Mouse (Mus musculus) kidney, embryonic 14.5 days (tissue): ENCODE results near the gene Eif3b. TPM values are rescaled to one million over a fixed set of nuclear protein-coding genes. Genes with fewer than 3 reads are reported as not detected.

Experiments
- ATAC-seq: fragments of 200-750 bp; cut with Nextera tagmentation; 2 replicates; pipeline ENCODE4 v1.8.0; 2017; ENCODE audit warnings: moderate number of reproducible peaks, mild to moderate bottlenecking, moderate TSS enrichment, moderate library complexity; ENCODE audit not compliant: low FRiP score, low TSS enrichment
- H3K27ac ChIP-seq: fragments of 300-500 bp; sonication (generic); 2 replicates; pipeline ENCODE4 v1.5.1; 2014; ENCODE audit warnings: low read depth, mild to moderate bottlenecking, low read length, moderate library complexity, mixed read lengths
- H3K27me3 ChIP-seq: fragments of 300-500 bp; sonication (generic); 2 replicates; pipeline ENCODE4 v1.6.1; 2014; ENCODE audit warnings: mild to moderate bottlenecking, low read length; ENCODE audit not compliant: control insufficient read depth, insufficient read depth
- H3K36me3 ChIP-seq: fragments of 300-500 bp; sonication (generic); 2 replicates; pipeline ENCODE4 v1.6.1; 2014; ENCODE audit warnings: low read length, mixed read lengths; ENCODE audit not compliant: control insufficient read depth, insufficient read depth
- H3K4me1 ChIP-seq: fragments of 300-500 bp; sonication (generic); 2 replicates; pipeline ENCODE4 v1.6.1; 2014; ENCODE audit warnings: low read length, mixed read lengths; ENCODE audit not compliant: control insufficient read depth, insufficient read depth
- H3K4me2 ChIP-seq: fragments of 300-500 bp; sonication (generic); replicated peaks from 2 replicates; pipeline ENCODE4 v1.6.1; 2014; ENCODE audit warnings: low read depth, mild to moderate bottlenecking, low read length
- H3K4me3 ChIP-seq: fragments of 300-500 bp; sonication (generic); 2 replicates; pipeline ENCODE4 v1.5.1; 2014; ENCODE audit warnings: mild to moderate bottlenecking, low read length
- H3K9ac ChIP-seq: fragments of 300-500 bp; sonication (generic); 2 replicates; pipeline ENCODE4 v1.6.1; 2014; ENCODE audit warnings: low read depth, mild to moderate bottlenecking, low read length, moderate library complexity
- H3K9me3 ChIP-seq: fragments of 300-500 bp; sonication (generic); 2 replicates; pipeline ENCODE4 v1.6.1; 2016; ENCODE audit warnings: low read length; ENCODE audit not compliant: control insufficient read depth
- WGBS: fragments of 180-500 bp; shearing (Covaris S2); extraction: QIAGEN DNeasy Blood & Tissue Kit; methylation state at CpG from one replicate; pipeline ENCODE4 v1.1.7; 2014; 5-methylcytosine and 5-hydroxymethylcytosine counted together
- polyA plus RNA-seq: library from polyadenylated mRNA; unstranded; fragments of >200 nt; fragmentation: Nextera tagmentation; extraction: Ambion mirVana; gene quantifications from 2 replicates; pipeline ENCODE4 v1.2.1, GENCODE M21; 2014

Eif3b gene
- polyA plus RNA-seq, 1 experiment from 2014 or later, result 188 TPM

DNA sequence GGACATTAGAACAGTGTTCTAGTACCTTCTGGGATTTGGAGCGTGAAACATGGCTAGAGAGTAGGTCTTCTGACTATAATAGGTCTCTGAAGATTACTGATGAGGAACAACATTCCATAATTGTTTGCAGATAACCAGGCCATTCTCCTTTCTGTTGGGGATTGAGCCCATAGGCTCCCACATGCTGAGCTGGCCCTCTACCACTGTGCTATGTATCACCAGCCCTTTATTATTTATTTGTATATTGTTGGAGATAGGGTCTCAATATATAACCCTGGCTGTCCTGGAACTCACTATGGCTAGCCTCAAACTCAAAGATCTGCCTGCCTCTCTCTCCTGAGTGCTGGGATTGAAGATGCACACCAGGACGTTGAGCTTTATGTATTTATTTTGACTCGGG lies 29.5 kb upstream of the Eif3b start:
- no peaks in the 10 kb centered on the region for H3K27me3 ChIP-seq
- H3K4me3 ChIP-seq, result peak overlapping the region; percentile 77
- 54% methylated on average over 3 of the region's 3 CpGs for WGBS
- H3K36me3 ChIP-seq, result no peaks in the 10 kb centered on the region
- H3K9me3 ChIP-seq, result no peaks in the 10 kb centered on the region
- H3K4me2 ChIP-seq, result peak overlapping the region; percentile 95
- no peak overlapping the region for H3K27ac ChIP-seq
- peak; percentile 21; the same call in 1 of the 2 replicates for ATAC-seq
- H3K9ac ChIP-seq, result peak overlapping the region; percentile 15; the same call in 1 of the 2 replicates
- peaks cover 23% of the 10 kb centered on the region for H3K4me1 ChIP-seq

DNA sequence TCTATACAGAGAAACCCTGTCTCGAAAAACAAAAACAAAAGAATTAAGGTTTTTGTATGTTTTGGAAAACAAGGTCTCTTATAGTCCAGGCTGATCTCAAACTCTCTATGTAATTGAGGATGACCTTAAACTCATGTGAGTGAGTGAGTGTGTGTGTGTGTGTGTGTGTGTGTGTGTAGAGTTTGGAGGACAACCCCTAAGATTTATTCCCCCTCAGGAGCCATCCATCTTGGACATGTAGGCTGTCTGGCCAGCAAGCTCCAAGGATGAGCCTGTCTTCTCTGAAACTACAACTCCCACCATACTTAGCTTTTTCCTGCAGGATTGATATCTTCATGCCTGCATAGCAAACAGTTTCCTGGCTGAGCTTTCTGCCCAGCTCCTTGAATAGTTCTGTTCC lies 27.7 kb upstream of the Eif3b start:
- Histone ChIP-seq H3K36me3 (no peaks in the 10 kb centered on the region), H3K4me2 (no peak overlapping the region), H3K9ac (no peak overlapping the region), H3K27ac (no peak overlapping the region), H3K4me3 (no peak overlapping the region), H3K4me1 (peaks cover 21% of the 10 kb centered on the region), H3K27me3 (no peaks in the 10 kb centered on the region), H3K9me3 (no peaks in the 10 kb centered on the region)
- 81% methylated on average over 1 of the region's 1 CpGs for WGBS
- no peak for ATAC-seq

DNA sequence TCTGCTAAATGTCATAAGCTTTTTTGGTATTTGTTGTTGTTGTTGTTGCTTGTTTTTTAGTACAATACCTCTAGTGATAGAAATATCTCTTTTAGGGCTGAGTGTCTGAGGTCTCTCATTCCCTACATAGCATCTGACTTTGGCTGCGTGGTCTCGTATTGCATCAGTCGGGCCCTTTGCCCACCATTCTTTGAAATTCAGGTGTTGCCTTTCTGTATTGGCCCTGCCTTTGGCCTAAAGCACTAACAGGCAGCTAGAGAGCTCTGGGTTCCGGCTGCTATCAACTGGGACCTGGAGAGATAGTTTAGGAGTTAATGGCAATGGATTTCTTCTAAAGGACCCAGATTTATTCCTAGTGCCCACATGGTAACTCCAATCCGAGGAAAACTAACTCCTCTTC lies 27.1 kb upstream of the Eif3b start:
- Histone ChIP-seq H3K4me2 (no peak overlapping the region), H3K4me1 (peaks cover 16% of the 10 kb centered on the region), H3K4me3 (no peak overlapping the region), H3K36me3 (no peaks in the 10 kb centered on the region), H3K27me3 (no peaks in the 10 kb centered on the region), H3K9me3 (no peaks in the 10 kb centered on the region), H3K9ac (no peak overlapping the region), H3K27ac (no peak overlapping the region)
- ATAC-seq, result no peak
- WGBS, result 91% methylated on average over 5 of the region's 5 CpGs

DNA sequence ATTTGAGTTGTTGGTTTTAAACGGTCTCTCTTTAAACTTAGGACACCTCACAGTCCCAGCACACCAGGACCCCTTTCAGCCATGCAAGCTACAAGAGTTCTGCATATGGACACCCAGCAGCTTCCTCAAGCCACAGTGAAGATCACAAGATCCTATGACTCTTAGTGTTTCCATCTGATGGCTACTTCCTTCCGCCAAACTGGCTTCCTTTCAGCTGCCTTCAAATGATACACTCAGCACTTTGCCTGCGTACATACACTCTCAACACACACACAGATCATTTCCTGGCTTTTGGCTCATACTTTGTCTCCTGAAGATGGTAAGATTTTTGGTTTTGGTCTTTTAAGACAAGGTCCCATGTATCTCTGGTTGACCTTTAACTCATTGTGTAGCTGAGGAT lies 26.4 kb upstream of the Eif3b start:
- no peak for ATAC-seq
- Histone ChIP-seq H3K9ac (no peak overlapping the region), H3K4me3 (no peak overlapping the region), H3K27me3 (no peaks in the 10 kb centered on the region), H3K27ac (no peak overlapping the region), H3K4me2 (no peak overlapping the region), H3K4me1 (peaks cover 9% of the 10 kb centered on the region; the same call in 1 of the 2 replicates), H3K9me3 (no peaks in the 10 kb centered on the region), H3K36me3 (no peaks in the 10 kb centered on the region)
- 86% methylated on average over 3 of the region's 3 CpGs for WGBS

DNA sequence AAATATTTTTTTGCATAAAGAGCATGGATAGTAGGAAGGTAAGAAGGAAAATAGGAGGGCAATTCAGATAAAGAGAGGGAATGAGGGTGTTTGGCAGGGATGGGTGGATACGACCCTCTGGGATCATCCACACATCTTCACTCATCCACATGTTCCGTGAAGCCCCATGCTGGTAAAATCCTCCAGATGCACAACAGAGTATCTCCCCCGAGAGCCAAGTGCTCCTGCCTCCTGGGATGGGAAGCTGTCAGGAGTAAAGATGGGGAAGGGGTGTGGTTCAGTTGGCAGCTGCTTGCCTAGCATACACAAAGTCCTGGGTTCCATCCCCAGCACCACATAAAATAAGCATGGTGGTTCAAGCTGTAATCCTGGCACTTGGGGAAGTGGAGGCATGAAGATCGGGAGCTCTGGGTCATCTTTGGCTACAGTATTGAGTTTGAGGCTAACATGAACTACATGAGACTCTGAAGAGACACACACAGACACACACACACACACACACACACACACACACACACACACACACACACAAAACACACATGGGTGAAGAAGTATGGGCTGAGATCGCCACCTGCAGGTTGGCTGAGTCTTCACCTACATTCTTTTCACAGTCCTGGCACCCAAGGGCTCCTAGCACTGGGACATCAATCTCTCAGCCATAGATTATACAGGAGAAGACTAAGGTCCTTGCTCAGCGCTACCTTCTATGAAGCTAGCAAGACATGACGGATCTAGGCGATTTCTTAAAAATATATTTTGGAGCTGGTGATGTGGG lies 22.8 kb upstream of the Eif3b start:
- Histone ChIP-seq H3K4me3 (no peak overlapping the region), H3K4me1 (no peaks in the 10 kb centered on the region), H3K9ac (no peak overlapping the region), H3K4me2 (no peak overlapping the region), H3K27ac (no peak overlapping the region), H3K27me3 (no peaks in the 10 kb centered on the region), H3K36me3 (no peaks in the 10 kb centered on the region), H3K9me3 (no peaks in the 10 kb centered on the region)
- ATAC-seq, result no peak
- WGBS, result 72% methylated on average over 8 of the region's 8 CpGs

DNA sequence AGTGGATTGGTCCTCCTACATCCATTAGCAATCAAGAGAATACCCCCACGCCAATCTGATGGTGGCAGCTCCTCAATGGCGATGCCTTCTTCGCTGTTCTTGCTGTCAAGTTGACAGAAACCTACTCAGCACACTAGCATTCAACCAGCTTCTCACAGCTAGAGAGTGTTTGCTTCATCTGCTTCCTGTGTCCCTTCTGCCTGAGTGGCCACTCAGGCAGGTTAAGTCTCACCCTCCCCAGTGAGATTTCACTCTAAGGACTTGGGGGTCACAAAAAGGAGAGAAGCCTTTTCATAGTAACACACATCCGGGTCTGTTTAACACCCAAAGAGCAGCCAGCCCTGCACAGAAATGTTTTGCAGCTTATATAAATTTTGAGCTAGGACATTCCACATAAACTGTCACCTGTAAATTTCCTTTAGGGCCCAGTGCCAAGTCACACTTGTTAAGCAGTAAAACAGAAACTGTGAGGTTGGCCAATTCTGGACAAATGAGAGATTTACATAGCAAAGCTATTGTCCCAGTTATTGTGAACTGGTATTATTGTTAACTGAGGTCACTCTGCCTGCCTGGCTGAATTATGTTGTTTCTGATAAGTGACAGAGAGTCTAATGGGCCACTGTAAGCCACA lies 16.4 kb upstream of the Eif3b start:
- H3K27me3 ChIP-seq, result no peaks in the 10 kb centered on the region

DNA sequence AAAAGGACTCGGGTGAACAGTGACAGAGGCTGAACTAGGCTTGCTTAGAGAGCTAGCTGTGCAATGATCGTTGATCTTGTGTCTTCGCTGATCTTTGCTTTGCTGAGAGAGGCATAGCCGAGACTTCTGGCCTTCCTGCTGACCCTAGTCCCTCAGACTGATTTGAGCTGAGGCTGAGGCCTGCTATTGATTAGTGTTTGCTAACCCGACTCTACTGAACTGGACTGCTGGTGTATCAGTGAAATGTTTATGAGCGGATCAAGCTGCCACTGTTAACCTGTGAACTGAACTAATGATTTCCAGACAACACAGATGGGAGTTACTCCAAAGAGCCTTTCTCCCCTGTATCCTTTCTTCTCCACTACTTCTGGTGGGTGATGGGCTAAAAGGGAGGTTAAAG lies 14.0 kb upstream of the Eif3b start:
- WGBS, result 78% methylated on average over 6 of the region's 6 CpGs
- no peaks in the 10 kb centered on the region for H3K9me3 ChIP-seq
- H3K27me3 ChIP-seq, result no peaks in the 10 kb centered on the region
- H3K36me3 ChIP-seq, result no peaks in the 10 kb centered on the region
- no peak overlapping the region for H3K4me2 ChIP-seq
- H3K4me1 ChIP-seq, result 0 out of 2 replicates have a peak, but pooled peaks cover 4% of the 10 kb centered on the region
- no peak overlapping the region for H3K27ac ChIP-seq
- no peak overlapping the region for H3K4me3 ChIP-seq
- ATAC-seq, result no peak
- no peak overlapping the region for H3K9ac ChIP-seq

More for the DNA sequence above, 16.4 kb upstream of the Eif3b start:
- no peak for ATAC-seq
- Histone ChIP-seq H3K4me2 (no peak overlapping the region), H3K9me3 (no peaks in the 10 kb centered on the region), H3K36me3 (no peaks in the 10 kb centered on the region), H3K4me1 (0 out of 2 replicates have a peak, but pooled peaks cover 4% of the 10 kb centered on the region), H3K4me3 (no peak overlapping the region), H3K9ac (no peak overlapping the region), H3K27ac (no peak overlapping the region)
- 70% methylated on average over 4 of the region's 4 CpGs for WGBS

DNA sequence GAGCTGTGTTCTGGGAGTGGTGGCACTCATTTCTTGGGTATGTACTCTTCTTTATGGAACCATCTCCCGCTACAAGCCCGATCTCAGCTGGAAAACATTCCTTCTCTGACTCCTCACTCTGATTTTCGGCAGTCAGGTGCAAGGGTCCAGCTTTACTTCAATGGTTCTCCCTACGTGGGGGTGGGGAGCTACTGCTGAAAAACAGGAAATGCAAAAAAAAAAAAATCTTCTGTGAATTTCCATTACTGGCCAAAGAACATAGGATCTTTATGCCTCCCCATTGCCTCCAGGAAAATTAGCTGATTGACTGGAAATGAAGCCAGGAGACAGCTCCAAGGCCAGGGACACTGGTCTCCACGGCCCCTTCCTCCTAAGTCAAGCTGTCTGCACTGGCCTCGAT lies 12.5 kb upstream of the Eif3b start:
- H3K4me3 ChIP-seq, result no peak overlapping the region
- 0 out of 2 replicates have a peak, but pooled peaks cover 4% of the 10 kb centered on the region for H3K4me1 ChIP-seq
- H3K9me3 ChIP-seq, result no peaks in the 10 kb centered on the region
- ATAC-seq, result no peak
- H3K9ac ChIP-seq, result no peak overlapping the region
- no peaks in the 10 kb centered on the region for H3K27me3 ChIP-seq
- WGBS, result 59% methylated on average over 6 of the region's 6 CpGs
- H3K36me3 ChIP-seq, result no peaks in the 10 kb centered on the region
- no peak overlapping the region for H3K4me2 ChIP-seq
- H3K27ac ChIP-seq, result no peak overlapping the region

DNA sequence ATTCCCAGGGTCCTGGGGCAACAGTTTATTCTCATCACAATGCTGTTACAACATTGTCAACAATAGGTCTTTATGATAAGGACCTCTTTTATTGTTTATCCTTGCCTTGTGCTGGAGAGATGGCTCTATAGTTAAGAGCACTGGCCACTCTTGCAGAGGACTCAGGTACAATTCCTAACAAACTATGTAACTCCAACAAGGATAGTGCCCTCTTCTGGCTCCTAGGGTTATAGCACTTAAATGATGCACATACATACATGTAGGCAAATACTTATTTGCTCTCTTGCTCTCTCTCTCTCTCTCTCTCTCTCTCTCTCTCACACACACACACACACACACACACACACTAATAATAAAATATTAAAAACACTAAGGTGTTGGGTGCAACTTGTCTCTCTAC lies 10.3 kb upstream of the Eif3b start:
- no peaks in the 10 kb centered on the region for H3K36me3 ChIP-seq
- no peak overlapping the region for H3K4me3 ChIP-seq
- no peaks in the 10 kb centered on the region; the same call in 1 of the 2 replicates for H3K27me3 ChIP-seq
- H3K9me3 ChIP-seq, result no peaks in the 10 kb centered on the region
- no peak overlapping the region for H3K27ac ChIP-seq
- no peak for ATAC-seq
- no peak overlapping the region for H3K4me2 ChIP-seq
- no peak overlapping the region for H3K9ac ChIP-seq
- 0 out of 2 replicates have a peak, but pooled peaks cover 4% of the 10 kb centered on the region for H3K4me1 ChIP-seq
